Comparison of ENCODE assay signal across 22 mouse cellular contexts in the genomic region with DNA sequence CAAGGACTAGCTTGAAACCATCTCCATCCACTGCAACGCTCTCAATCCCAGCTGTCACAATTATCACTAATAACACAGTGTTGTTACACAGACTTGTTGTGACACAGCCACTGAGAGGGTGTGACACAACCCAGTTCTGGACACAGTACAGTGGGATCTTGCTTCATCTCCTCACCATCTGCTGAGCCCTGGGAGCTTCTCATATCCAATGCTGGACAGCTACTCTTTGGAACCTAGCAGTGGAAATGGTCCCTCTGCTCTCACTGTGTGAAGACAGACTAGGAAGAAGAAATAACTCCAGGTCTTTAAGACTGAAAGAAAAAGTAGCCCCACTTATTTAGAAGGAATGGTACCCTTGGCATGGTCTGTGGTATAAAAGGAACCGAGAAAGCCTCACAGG.
A peak's percentile ranks its signal among the peaks of the same experiment; 100 is the strongest.
DNase-seq lines count a peak whose midpoint lies in the region; ATAC-seq lines count a peak whose summit lies in the region.
"Had no signal": no experiment of that assay in that cellular context is flagged by ENCODE, and none has a peak within 500 bp of the region (broad histone marks: within the 10 kb centered on the region; RNA-seq: fewer than 3 reads in every experiment).

No protein-coding gene starts in this region.

- peak; percentile 94 for ATAC-seq in cerebellum, adult (ENCODE audit: insufficient number of reproducible peaks, low FRiP score, low TSS enrichment)
- ATAC-seq in granulocyte monocyte progenitor cell, adult 5-6 weeks (replicated peaks; ENCODE audit: poor library complexity, severe bottlenecking): peak; percentile 90
- ATAC-seq: forebrain, embryonic 16.5 days; intestine, embryonic 16.5 days; midbrain, embryonic 16.5 days; Patski had no signal

- DNase-seq in cerebellum, postnatal 4 days (ENCODE audit: low spot score in 2 of 2): no peak
- DNase-seq in cerebellum, adult 11-12 months: peak; percentile 63
- peak; percentile 73 for DNase-seq in cerebellum, adult 9-11 months
- no peak for DNase-seq in frontal cortex, postnatal 10 days (ENCODE audit: low spot score in 2 of 2)
- no peak for DNase-seq in right cerebral cortex, postnatal 4 days
- DNase-seq in ovary, postnatal 36 days (ENCODE audit: low spot score): no peak
- DNase-seq: adrenal gland, postnatal 10 days; gastrocnemius, postnatal 25 days; heart, adult 18-20 months; heart, postnatal 36 days; kidney, adult 8-10 months; kidney, postnatal 10 days; layer of hippocampus, postnatal 36 days; liver, embryonic 13.5 days; lung, adult 2 months; lung, postnatal 14 days had no signal

Comparison
In these comparisons a context has a peak if more than half of its experiments do, and no peak if none do; other contexts are left out.
1. DNase-seq: peak in cerebellum, adult 11-12 months (single experiment) and cerebellum, adult 9-11 months (single experiment); none in cerebellum, postnatal 4 days (0 of 2), frontal cortex, postnatal 10 days (0 of 2), right cerebral cortex, postnatal 4 days (single experiment) and ovary, postnatal 36 days (single experiment).